Mouse (Mus musculus): Measurements from ENCODE around the gene Cxcr6. TPM values are rescaled to one million over a fixed set of nuclear protein-coding genes. Genes with fewer than 3 reads are reported as not detected.

Cxcr6 gene
- polyA plus RNA-seq (2012; ENCODE audit: low replicate concordance): 0.61 and 0.68 TPM in 2 replicates

GRCm38 (mm10) chr9:123806267-123806666 is at the start of gene Cxcr6:
Gene Cxcr6 (plus strand): TSS chr9:123806475.

GRCm38 (mm10) chr9:123851713-123852448 is 45.6 kb downstream of the Cxcr6 start, which contains the start of gene Fyco1:
Gene Fyco1 (minus strand): TSS chr9:123851899.

Other genes with a start within 250 kb of the Cxcr6 start
- gene Slc6a20b, start 173.9 kb upstream of the Cxcr6 start, polyA plus RNA-seq (2012; ENCODE audit: low replicate concordance): 0.05 TPM in 1 of 2 replicates, not detected in the other
- gene Ccr9, start 128.0 kb upstream of the Cxcr6 start, polyA plus RNA-seq (2012; ENCODE audit: low replicate concordance): 2.6 and 4.5 TPM in 2 replicates
- 0.33 and 1.7 TPM in 2 replicates for gene Slc6a20a, start 127.6 kb upstream of the Cxcr6 start, polyA plus RNA-seq (2012; ENCODE audit: low replicate concordance)
- gene Lztfl1, start 88.8 kb upstream of the Cxcr6 start, polyA plus RNA-seq (2012; ENCODE audit: low replicate concordance): 0.46 and 1.0 TPM in 2 replicates
- gene Fyco1, start 45.4 kb downstream of the Cxcr6 start, polyA plus RNA-seq (2012; ENCODE audit: low replicate concordance): 5.8 and 7.1 TPM in 2 replicates
- gene Xcr1, start 55.6 kb downstream of the Cxcr6 start, polyA plus RNA-seq (2012; ENCODE audit: low replicate concordance): 0.17 and 0.71 TPM in 2 replicates
- gene Ccr1, start 162.2 kb downstream of the Cxcr6 start, polyA plus RNA-seq (2012; ENCODE audit: low replicate concordance): 1.2 and 1.5 TPM in 2 replicates
- 0.13 TPM in 1 of 2 replicates, not detected in the other for gene Ccr1l1, start 171.9 kb downstream of the Cxcr6 start, polyA plus RNA-seq (2012; ENCODE audit: low replicate concordance)
- gene Ccr3, start 215.5 kb downstream of the Cxcr6 start, polyA plus RNA-seq (2012; ENCODE audit: low replicate concordance): 0.47 and 4.1 TPM in 2 replicates